Mouse (Mus musculus) C2C12 (cell line): ENCODE measurements around the gene Chst1. TPM values are rescaled to one million over a fixed set of nuclear protein-coding genes. Genes with fewer than 3 reads are reported as not detected.

Experiments
- H3K27me3 ChIP-seq: one replicate; pipeline ENCODE4 v1.6.1; 2011; ENCODE audit not compliant: control insufficient read depth, insufficient read depth, insufficient read length
- H3K36me3 ChIP-seq: one replicate; pipeline ENCODE4 v1.6.1; 2011; ENCODE audit not compliant: control insufficient read depth, insufficient read depth
- H3K4me3 ChIP-seq: one replicate; pipeline ENCODE4 v1.5.1; 2011; ENCODE audit warnings: mild to moderate bottlenecking, control low read depth; ENCODE audit not compliant: poor library complexity, insufficient read depth, severe bottlenecking
- H3K79me2 ChIP-seq: one replicate; pipeline ENCODE4 v1.6.1; 2011; ENCODE audit not compliant: control insufficient read depth, insufficient read depth
- H3K79me3 ChIP-seq: one replicate; pipeline ENCODE4 v1.6.1; 2011; ENCODE audit warnings: low read depth, control low read depth
- H3ac ChIP-seq: one replicate; pipeline ENCODE3; 2011; ENCODE audit warnings: low read depth; ENCODE audit not compliant: control insufficient read depth, insufficient read length
- CEBPB ChIP-seq: IDR thresholded peaks from one replicate; pipeline ENCODE4 v1.6.1; 2011; ENCODE audit warnings: low read depth, mild to moderate bottlenecking, control low read depth, moderate library complexity
- CTCF ChIP-seq: IDR thresholded peaks from one replicate; pipeline ENCODE4 v1.5.1; 2011; ENCODE audit not compliant: control insufficient read depth, insufficient read depth, insufficient read length
- FOSL1 ChIP-seq: IDR thresholded peaks from one replicate; pipeline ENCODE4 v1.8.0; 2011; ENCODE audit warnings: mild to moderate bottlenecking, low read length; ENCODE audit not compliant: poor library complexity, insufficient read depth, severe bottlenecking
- MAX ChIP-seq: IDR thresholded peaks from one replicate; pipeline ENCODE4 v1.6.1; 2011; ENCODE audit warnings: mild to moderate bottlenecking, control low read depth
- MYOD1 ChIP-seq: IDR thresholded peaks from one replicate; pipeline ENCODE4 v1.6.1; 2011; ENCODE audit warnings: low read depth; ENCODE audit not compliant: control insufficient read depth, insufficient read length
- MYOG ChIP-seq: IDR thresholded peaks from one replicate; pipeline ENCODE4 v1.6.1; 2011; ENCODE audit not compliant: control insufficient read depth, insufficient read length; ENCODE audit errors: extremely low read depth
- USF1 ChIP-seq: IDR thresholded peaks from one replicate; pipeline ENCODE4 v1.6.1; 2011; ENCODE audit warnings: low read depth, mild to moderate bottlenecking, control low read depth, moderate library complexity
- polyA plus RNA-seq: library from polyadenylated mRNA; unstranded; fragments of >200 nt; fragmentation: generic; extraction: Trizol; gene quantifications from one replicate; pipeline ENCODE4 v1.2.1, GENCODE M21; 2012; ENCODE audit warnings: missing spikeins

Chst1 gene
- polyA plus RNA-seq, 1 experiment = 13.1 TPM

GRCm38 (mm10) chr2:92605995-92606394, 6.5 kb downstream of the Chst1 start:
- Histone ChIP-seq H3K27me3 (no peaks in the 10 kb centered on the region), H3K79me2 (peaks cover 99% of the 10 kb centered on the region), H3ac (no peak overlapping the region), H3K4me3 (no peak overlapping the region), H3K79me3 (peaks cover 52% of the 10 kb centered on the region), H3K36me3 (peaks cover 39% of the 10 kb centered on the region)
- TF ChIP-seq CEBPB (no peak), FOSL1 (no peak), MAX (no peak), MYOD1 (no peak), MYOG (no peak)

GRCm38 (mm10) chr2:92607153-92607552, 7.6 kb downstream of the Chst1 start:
- Histone ChIP-seq H3K79me2 (peaks cover 93% of the 10 kb centered on the region), H3K36me3 (peaks cover 50% of the 10 kb centered on the region), H3K27me3 (no peaks in the 10 kb centered on the region), H3K79me3 (peaks cover 50% of the 10 kb centered on the region), H3K4me3 (no peak overlapping the region), H3ac (no peak overlapping the region)
- no peak for TF ChIP-seq CTCF
- TF ChIP-seq CEBPB = peak; percentile 28

- TF ChIP-seq MYOG (no peak), MAX (no peak), USF1 (no peak), CTCF (no peak), MYOD1 (no peak), FOSL1 (no peak)
- Histone ChIP-seq H3K36me3 (peaks cover 53% of the 10 kb centered on the region), H3K27me3 (no peaks in the 10 kb centered on the region), H3K79me2 (peaks cover 88% of the 10 kb centered on the region), H3K79me3 (peaks cover 46% of the 10 kb centered on the region), H3ac (no peak overlapping the region), H3K4me3 (no peak overlapping the region)
Observed at GRCm38 (mm10) chr2:92607592-92607991, 8.1 kb downstream of the Chst1 start.

- Histone ChIP-seq H3ac (no peak overlapping the region), H3K79me2 (peaks cover 83% of the 10 kb centered on the region), H3K27me3 (no peaks in the 10 kb centered on the region), H3K79me3 (peaks cover 41% of the 10 kb centered on the region), H3K36me3 (peaks cover 52% of the 10 kb centered on the region), H3K4me3 (no peak overlapping the region)
- no peak for TF ChIP-seq MYOD1
- no peak for TF ChIP-seq CEBPB
- TF ChIP-seq FOSL1 = no peak
- TF ChIP-seq MYOG = no peak
- TF ChIP-seq MAX = no peak
- no peak for TF ChIP-seq CTCF
- no peak for TF ChIP-seq USF1
Observed at GRCm38 (mm10) chr2:92608013-92608619, 8.6 kb downstream of the Chst1 start.

GRCm38 (mm10) chr2:92608810-92609581, 9.5 kb downstream of the Chst1 start:
- no peak overlapping the region for H3K4me3 ChIP-seq
- TF ChIP-seq USF1 (no peak), CEBPB (no peak), MAX (no peak), FOSL1 (no peak), MYOD1 (no peak), CTCF (no peak), MYOG (no peak)
- H3K27me3 ChIP-seq = no peaks in the 10 kb centered on the region
- H3ac ChIP-seq = no peak overlapping the region
- peaks cover 33% of the 10 kb centered on the region for H3K79me3 ChIP-seq
- H3K36me3 ChIP-seq = peaks cover 51% of the 10 kb centered on the region
- H3K79me2 ChIP-seq = peaks cover 74% of the 10 kb centered on the region

- TF ChIP-seq MAX (no peak), CTCF (no peak), MYOG (no peak), CEBPB (no peak), MYOD1 (no peak), USF1 (no peak), FOSL1 (no peak)
- Histone ChIP-seq H3K79me3 (peaks cover 27% of the 10 kb centered on the region), H3K4me3 (no peak overlapping the region), H3K27me3 (no peaks in the 10 kb centered on the region), H3ac (no peak overlapping the region), H3K79me2 (peaks cover 66% of the 10 kb centered on the region), H3K36me3 (peaks cover 53% of the 10 kb centered on the region)
Observed at GRCm38 (mm10) chr2:92609704-92610379, 10.3 kb downstream of the Chst1 start.
